Mouse (Mus musculus): ENCODE measurements at regions not wholly inside any gene's neighbourhood (a gene's known extent, or its start where the extent isn't known, plus 50 kb on each side); places are given as distances from the start of the nearest gene placed in this dataset. TPM values are rescaled to one million over a fixed set of nuclear protein-coding genes. Genes with fewer than 3 reads are reported as not detected.

DNA sequence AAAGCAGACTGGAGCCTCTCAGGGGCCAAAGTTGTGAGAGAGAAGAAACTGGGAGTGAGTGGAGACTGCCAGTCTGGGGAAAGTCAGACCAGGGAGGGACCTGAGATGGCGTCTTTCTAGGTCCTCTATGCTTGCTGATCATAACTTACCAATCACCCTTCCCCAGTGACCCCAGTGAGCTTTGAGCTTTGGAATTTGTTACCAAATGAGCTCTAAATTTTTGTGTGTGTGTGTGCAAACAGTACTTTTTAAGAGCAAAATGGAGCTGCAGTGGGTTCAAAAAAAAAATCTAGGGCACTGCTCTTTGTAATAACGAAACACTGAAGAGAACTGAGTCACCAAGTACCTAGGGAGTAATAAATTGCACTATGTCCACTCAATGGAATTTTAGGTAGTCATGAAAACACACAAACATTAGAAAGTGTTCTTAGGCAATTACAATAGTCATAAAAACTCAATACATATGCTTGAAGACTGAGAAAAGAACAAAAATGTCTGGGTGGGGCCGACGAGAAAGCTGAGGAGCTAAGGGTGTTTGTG, 54.7 kb upstream of the Jak1 start:
- no peaks in the 10 kb centered on the region for H3K27me3 ChIP-seq
- no peaks in the 10 kb centered on the region for H3K9me3 ChIP-seq (replicated peaks)
- H3K9ac ChIP-seq, result no peak overlapping the region
- H3K4me1 ChIP-seq (replicated peaks), result 0 out of 2 replicates have a peak, but pooled peaks cover 2% of the 10 kb centered on the region
- WGBS (ENCODE audit: insufficient replicate concordance), result 49% methylated on average over 4 of the region's 4 CpGs
- H3K4me3 ChIP-seq (replicated peaks), result no peak overlapping the region
- H3K4me2 ChIP-seq, result no peak overlapping the region
- ATAC-seq (ENCODE audit: insufficient read depth), result no peak
- no peaks in the 10 kb centered on the region for H3K36me3 ChIP-seq (replicated peaks)
- no peak overlapping the region for H3K27ac ChIP-seq (replicated peaks)

DNA sequence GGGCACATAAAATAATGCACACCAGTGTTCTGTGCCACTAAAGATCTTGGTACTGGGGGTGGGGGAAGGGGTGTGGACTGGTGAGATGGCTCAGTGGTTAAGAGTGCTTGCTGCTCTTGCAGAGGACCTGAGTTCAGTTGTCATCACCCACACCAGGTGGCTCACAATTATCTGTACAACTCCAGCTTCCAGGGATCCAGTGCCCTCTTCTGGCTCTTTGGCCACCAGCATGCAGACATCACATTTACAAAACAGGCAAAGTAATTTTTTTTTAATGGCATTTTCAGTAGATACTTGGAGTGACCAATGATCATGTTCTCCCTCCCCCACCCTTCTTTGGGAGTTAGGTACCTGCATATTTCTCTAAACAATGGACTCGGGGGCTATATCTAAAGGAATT, 53.8 kb upstream of the Jak1 start:
- H3K27me3 ChIP-seq, result no peaks in the 10 kb centered on the region
- H3K4me1 ChIP-seq (replicated peaks), result 0 out of 2 replicates have a peak, but pooled peaks cover 2% of the 10 kb centered on the region
- no peak overlapping the region for H3K9ac ChIP-seq
- no peak for ATAC-seq (ENCODE audit: insufficient read depth)
- H3K36me3 ChIP-seq (replicated peaks), result no peaks in the 10 kb centered on the region
- WGBS (ENCODE audit: insufficient replicate concordance), result 68% methylated on average over 1 of the region's 1 CpGs
- no peak overlapping the region for H3K4me3 ChIP-seq (replicated peaks)
- no peak overlapping the region for H3K27ac ChIP-seq (replicated peaks)
- H3K9me3 ChIP-seq (replicated peaks), result no peaks in the 10 kb centered on the region
- H3K4me2 ChIP-seq, result no peak overlapping the region

DNA sequence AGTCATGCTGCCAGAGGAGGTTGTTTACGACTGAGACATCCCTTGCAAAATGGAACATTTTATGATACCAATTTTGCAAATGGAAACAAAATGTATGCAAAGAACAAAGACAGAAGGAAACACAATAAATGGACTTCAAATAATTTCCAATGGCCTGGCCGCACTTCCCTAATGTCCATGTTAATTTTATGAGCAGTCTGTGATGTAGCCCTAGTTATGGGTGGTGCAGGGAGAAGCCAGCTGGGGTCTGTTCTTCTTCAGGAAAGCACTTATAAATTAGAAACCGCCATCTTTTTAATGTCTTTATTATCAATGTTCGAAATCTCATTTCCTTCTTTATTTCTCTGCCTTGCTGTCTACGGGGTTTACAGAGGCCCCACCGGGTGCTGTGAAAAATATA, 51.0 kb upstream of the Jak1 start:
- Histone ChIP-seq H3K9me3 (replicated peaks) (no peaks in the 10 kb centered on the region), H3K4me2 (no peak overlapping the region), H3K4me3 (replicated peaks) (no peak overlapping the region), H3K36me3 (replicated peaks) (no peaks in the 10 kb centered on the region), H3K4me1 (replicated peaks) (0 out of 2 replicates have a peak, but pooled peaks cover 2% of the 10 kb centered on the region), H3K27ac (replicated peaks) (no peak overlapping the region), H3K9ac (no peak overlapping the region), H3K27me3 (peaks cover 11% of the 10 kb centered on the region)
- WGBS (ENCODE audit: insufficient replicate concordance), result 61% methylated on average over 6 of the region's 6 CpGs
- ATAC-seq (ENCODE audit: insufficient read depth), result no peak

MicroRNAs encoded in the stretch of these regions (microRNA counts, 519-probe panel; counts per million panel counts)
- not detected for microRNA mmu-miR-101a

Small RNA genes lying in the stretch of these regions (microRNA-seq; reads per million reads assigned to microRNA genes)
- gene Mir101a, result 133 reads per million, percentile 56 among the genes with 10 or more reads in this experiment
